Mouse (Mus musculus) layer of hippocampus, adult 9-11 months (tissue): ENCODE measurements around the gene Mfrp.
A peak's percentile ranks its signal among the peaks of the same experiment; 100 is the strongest.

Experiments
- DNase-seq: peaks from one replicate; pipeline ENCODE4 v3.0.0; 2022

The Mfrp gene

GRCm38 (mm10) chr9:44101490-44101889 lies at the start of gene Mfrp:
Mfrp (plus strand) TSS chr9:44101729.
- DNase-seq: no peak

GRCm38 (mm10) chr9:44052855-44053254 lies 48.7 kb upstream of the Mfrp start:
- no peak for DNase-seq

GRCm38 (mm10) chr9:44053936-44054335 lies 47.6 kb upstream of the Mfrp start:
- DNase-seq: no peak

- DNase-seq: no peak
Observed at GRCm38 (mm10) chr9:44058606-44059005, 42.9 kb upstream of the Mfrp start.

- DNase-seq: no peak
Observed at GRCm38 (mm10) chr9:44065177-44065576, 36.4 kb upstream of the Mfrp start.

GRCm38 (mm10) chr9:44066785-44067225 lies 34.7 kb upstream of the Mfrp start, which contains the start of gene Usp2:
Usp2 (plus strand) TSS chr9:44067021.
- peak; percentile 100 for DNase-seq

- no peak for DNase-seq
Observed at GRCm38 (mm10) chr9:44067241-44067959, 34.1 kb upstream of the Mfrp start.

- DNase-seq: no peak
Observed at GRCm38 (mm10) chr9:44067960-44068330, 33.6 kb upstream of the Mfrp start.

GRCm38 (mm10) chr9:44069252-44069651 lies 32.3 kb upstream of the Mfrp start:
- DNase-seq: no peak

- DNase-seq: no peak
Observed at GRCm38 (mm10) chr9:44070113-44070843, 31.3 kb upstream of the Mfrp start.

- no peak for DNase-seq
Observed at GRCm38 (mm10) chr9:44070844-44071231, 30.7 kb upstream of the Mfrp start.

GRCm38 (mm10) chr9:44071914-44072598 lies 29.5 kb upstream of the Mfrp start:
- peak; percentile 87 for DNase-seq

GRCm38 (mm10) chr9:44072599-44072915 lies 29.0 kb upstream of the Mfrp start:
- peak; percentile 70 for DNase-seq

- DNase-seq: no peak
Observed at GRCm38 (mm10) chr9:44073115-44073514, 28.4 kb upstream of the Mfrp start.

GRCm38 (mm10) chr9:44074395-44075275 lies 26.9 kb upstream of the Mfrp start:
- peak; percentile 45 for DNase-seq

- no peak for DNase-seq
Observed at GRCm38 (mm10) chr9:44075276-44075995, 26.1 kb upstream of the Mfrp start.

GRCm38 (mm10) chr9:44075996-44076763 lies 25.3 kb upstream of the Mfrp start:
- DNase-seq: no peak

- DNase-seq: peak; percentile 73
Observed at GRCm38 (mm10) chr9:44076764-44077120, 24.8 kb upstream of the Mfrp start.

- DNase-seq: no peak
Observed at GRCm38 (mm10) chr9:44077266-44077910, 24.1 kb upstream of the Mfrp start.

GRCm38 (mm10) chr9:44078136-44078797 lies 23.3 kb upstream of the Mfrp start:
- peak; percentile 14 for DNase-seq
